Mouse (Mus musculus) cerebellum, adult 2 months (tissue): ENCODE data around the gene Mthfd1. TPM values are rescaled to one million over a fixed set of nuclear protein-coding genes. Genes with fewer than 3 reads are reported as not detected.

Experiments used
- DNase-seq, 2 experiments: peaks; one replicate each; pipeline ENCODE4 v3.0.0; 2021
- H3K27ac ChIP-seq: fragments of 200-500 bp; 2 replicates; pipeline ENCODE4 v1.5.1; 2012; ENCODE audit warnings: low read length, control low read depth, inconsistent platforms; ENCODE audit not compliant: insufficient read depth
- H3K27me3 ChIP-seq: fragments of 200-500 bp; 2 replicates; pipeline ENCODE4 v1.6.1; 2012; ENCODE audit warnings: inconsistent platforms, mild to moderate bottlenecking, low read length, moderate library complexity; ENCODE audit not compliant: control insufficient read depth, insufficient read depth
- H3K4me1 ChIP-seq: fragments of 200-500 bp; 2 replicates; pipeline ENCODE4 v1.6.1; 2011; ENCODE audit warnings: low read length; ENCODE audit not compliant: control insufficient read depth, insufficient read depth
- H3K4me3 ChIP-seq: fragments of 200-500 bp; replicated peaks from 2 replicates; pipeline ENCODE3; 2011; ENCODE audit warnings: mild to moderate bottlenecking, low read depth, low read length, control low read depth; ENCODE audit not compliant: insufficient read depth
- CTCF ChIP-seq: fragments of 200-500 bp; IDR thresholded peaks from 2 replicates; pipeline ENCODE4 v1.5.1; 2011; ENCODE audit warnings: low read depth, mild to moderate bottlenecking, control low read depth, low read length, moderate library complexity, borderline replicate concordance; ENCODE audit not compliant: insufficient read depth
- POLR2A ChIP-seq: fragments of 200-500 bp; IDR thresholded peaks from 2 replicates; pipeline ENCODE4 v1.6.1; 2011; ENCODE audit warnings: low read length, control low read depth, borderline replicate concordance; ENCODE audit not compliant: insufficient read depth
- WGBS: fragments of 180-500 bp; shearing (Covaris S2); methylation state at CpG from one replicate; pipeline ENCODE4 v1.1.7; 2018; 5-methylcytosine and 5-hydroxymethylcytosine counted together
- polyA plus RNA-seq: library from polyadenylated mRNA; depleted of rRNA; stranded (reverse); fragments of >200 nt; gene quantifications from 2 replicates; pipeline ENCODE4 v1.2.3, GENCODE M21; 2012

Gene Mthfd1
- polyA plus RNA-seq, 1 experiment, result 44.4 TPM

GRCm38 (mm10) chr12:76253591-76253990 lies 1.5 kb upstream of the Mthfd1 start:
- Histone ChIP-seq H3K4me1 (no peaks in the 10 kb centered on the region), H3K4me3 (no peak overlapping the region), H3K27ac (no peak overlapping the region), H3K27me3 (no peaks in the 10 kb centered on the region)
- DNase-seq, result no peak
- 84% methylated on average over 2 of the region's 2 CpGs for WGBS
- TF ChIP-seq CTCF (no peak), POLR2A (no peak)

- WGBS, result 53% methylated on average over 8 of the region's 8 CpGs
- no peak overlapping the region for H3K27ac ChIP-seq
- TF ChIP-seq POLR2A (no peak), CTCF (no peak)
Observed at GRCm38 (mm10) chr12:76253991-76254390, 1.1 kb upstream of the Mthfd1 start.

GRCm38 (mm10) chr12:76255499-76255875 lies 389 bp downstream of the Mthfd1 start:
- DNase-seq, result no peak
- Histone ChIP-seq H3K27me3 (no peaks in the 10 kb centered on the region), H3K4me3 (peak overlapping the region; percentile 80), H3K27ac (peak overlapping the region; percentile 8; the same call in 1 of the 2 replicates), H3K4me1 (no peaks in the 10 kb centered on the region)
- 0% methylated on average over 11 of the region's 11 CpGs for WGBS
- TF ChIP-seq CTCF, result no peak
- TF ChIP-seq POLR2A, result no peak

More at GRCm38 (mm10) chr12:76253991-76254390, 1.1 kb upstream of the Mthfd1 start:
- no peak for DNase-seq
- H3K4me1 ChIP-seq, result no peaks in the 10 kb centered on the region
- no peak overlapping the region for H3K4me3 ChIP-seq
- no peaks in the 10 kb centered on the region for H3K27me3 ChIP-seq

GRCm38 (mm10) chr12:76256114-76256843 lies 1.2 kb downstream of the Mthfd1 start:
- H3K4me1 ChIP-seq, result no peaks in the 10 kb centered on the region
- H3K27me3 ChIP-seq, result no peaks in the 10 kb centered on the region
- no peak for TF ChIP-seq POLR2A
- TF ChIP-seq CTCF, result no peak
- peak in 1 of 2 experiments; percentile 23 for DNase-seq
- peak overlapping the region; percentile 80 for H3K4me3 ChIP-seq
- 13% methylated on average over 17 of the region's 17 CpGs for WGBS
- no peak overlapping the region for H3K27ac ChIP-seq

- 87% methylated on average over 3 of the region's 3 CpGs for WGBS
- TF ChIP-seq POLR2A (no peak), CTCF (no peak)
- H3K4me1 ChIP-seq, result peaks cover 10% of the 10 kb centered on the region
- DNase-seq, result no peak
- no peak overlapping the region for H3K27ac ChIP-seq
- H3K27me3 ChIP-seq, result no peaks in the 10 kb centered on the region
- H3K4me3 ChIP-seq, result no peak overlapping the region
Observed at GRCm38 (mm10) chr12:76260673-76261072, 5.6 kb downstream of the Mthfd1 start.

GRCm38 (mm10) chr12:76261556-76261955 lies 6.5 kb downstream of the Mthfd1 start:
- H3K27me3 ChIP-seq, result no peaks in the 10 kb centered on the region
- H3K4me1 ChIP-seq, result peaks cover 10% of the 10 kb centered on the region
- 96% methylated on average over 4 of the region's 4 CpGs for WGBS
- H3K27ac ChIP-seq, result no peak overlapping the region
- no peak for DNase-seq
- no peak overlapping the region for H3K4me3 ChIP-seq
- TF ChIP-seq POLR2A (no peak), CTCF (no peak)

- no peak overlapping the region for H3K27ac ChIP-seq
- TF ChIP-seq CTCF (no peak), POLR2A (no peak)
Observed at GRCm38 (mm10) chr12:76262918-76263317, 7.8 kb downstream of the Mthfd1 start.

GRCm38 (mm10) chr12:76263876-76264275 lies 8.8 kb downstream of the Mthfd1 start:
- H3K4me1 ChIP-seq, result peaks cover 16% of the 10 kb centered on the region
- TF ChIP-seq CTCF, result no peak
- no peak for TF ChIP-seq POLR2A
- H3K27me3 ChIP-seq, result no peaks in the 10 kb centered on the region
- no peak overlapping the region for H3K4me3 ChIP-seq
- peak overlapping the region; percentile 80; the same call in 1 of the 2 replicates for H3K27ac ChIP-seq
- no peak for DNase-seq
- WGBS, result 85% methylated on average over 1 of the region's 1 CpGs

More at GRCm38 (mm10) chr12:76262918-76263317, 7.8 kb downstream of the Mthfd1 start:
- WGBS, result 95% methylated on average over 4 of the region's 4 CpGs
- Histone ChIP-seq H3K27me3 (no peaks in the 10 kb centered on the region), H3K4me3 (no peak overlapping the region), H3K4me1 (peaks cover 10% of the 10 kb centered on the region)
- no peak for DNase-seq
